Mouse (Mus musculus) hindbrain, postnatal 0 days (tissue): ENCODE data around the gene Srebf2. TPM values are rescaled to one million over a fixed set of nuclear protein-coding genes. Genes with fewer than 3 reads are reported as not detected.
A peak's percentile ranks its signal among the peaks of the same experiment; 100 is the strongest.

ENCODE experiments used
- ATAC-seq: fragments of 200-750 bp; cut with Nextera tagmentation; 2 replicates; pipeline ENCODE4 v1.8.0; 2017; ENCODE audit warnings: mild to moderate bottlenecking, moderate TSS enrichment, moderate library complexity
- DNase-seq: peaks from one replicate; pipeline ENCODE4 v3.0.0-alpha.2; 2015; ENCODE audit warnings: low spot score
- H3K27ac ChIP-seq: fragments of 300-500 bp; sonication (generic); 2 replicates; pipeline ENCODE4 v1.5.1; 2014; ENCODE audit warnings: mild to moderate bottlenecking
- H3K27me3 ChIP-seq: fragments of 300-500 bp; sonication (generic); 2 replicates; pipeline ENCODE4 v1.6.1; 2014; ENCODE audit warnings: low read length, mixed read lengths; ENCODE audit not compliant: insufficient read depth
- H3K36me3 ChIP-seq: fragments of 300-500 bp; sonication (generic); 2 replicates; pipeline ENCODE4 v1.6.1; 2014; ENCODE audit warnings: low read length, mixed read lengths; ENCODE audit not compliant: insufficient read depth
- H3K4me1 ChIP-seq: fragments of 300-500 bp; sonication (generic); 2 replicates; pipeline ENCODE4 v1.6.1; 2014; ENCODE audit warnings: antibody characterized with exemption, low read length, mixed read lengths; ENCODE audit not compliant: insufficient read depth
- H3K4me2 ChIP-seq: fragments of 300-500 bp; sonication (generic); 2 replicates; pipeline ENCODE4 v1.6.1; 2014; ENCODE audit warnings: low read depth, mild to moderate bottlenecking, low read length, moderate library complexity, mixed read lengths
- H3K4me3 ChIP-seq: fragments of 300-500 bp; sonication (generic); 2 replicates; pipeline ENCODE4 v1.5.1; 2014; ENCODE audit warnings: low read length
- H3K9ac ChIP-seq: fragments of 300-500 bp; sonication (generic); replicated peaks from 2 replicates; pipeline ENCODE4 v1.6.1; 2014; ENCODE audit warnings: mild to moderate bottlenecking, low read length, moderate library complexity, mixed read lengths
- H3K9me3 ChIP-seq: fragments of 300-500 bp; sonication (generic); 2 replicates; pipeline ENCODE4 v1.6.1; 2016; ENCODE audit warnings: low read length, mixed read lengths
- CTCF ChIP-seq: IDR thresholded peaks from 2 replicates; pipeline ENCODE4 v1.5.1; 2016; ENCODE audit warnings: antibody characterized with exemption, control low read depth, low read depth
- WGBS: fragments of 180-500 bp; shearing (Covaris S2); extraction: QIAGEN DNeasy Blood & Tissue Kit; methylation state at CpG from one replicate; pipeline ENCODE4 v1.1.7; 2014; 5-methylcytosine and 5-hydroxymethylcytosine counted together
- polyA plus RNA-seq: library from polyadenylated mRNA; unstranded; fragments of >200 nt; fragmentation: Nextera tagmentation; extraction: Ambion mirVana; gene quantifications from 2 replicates; pipeline ENCODE4 v1.2.1, GENCODE M21; 2015
- total RNA-seq: library from RNA; depleted of rRNA; stranded (reverse); fragments of >200 nt; gene quantifications from 2 replicates; pipeline ENCODE4 v1.2.3, GENCODE M21; 2014

Gene Srebf2
- total and polyA plus RNA-seq, 2 experiments from 2014 or later = 145 to 256 TPM

GRCm38 (mm10) chr15:82167201-82168168 is 20.5 kb downstream of the Srebf2 start:
- no peak for TF ChIP-seq CTCF
- Histone ChIP-seq H3K36me3 (peaks cover 23% of the 10 kb centered on the region; the same call in 1 of the 2 replicates), H3K4me3 (no peak overlapping the region), H3K27ac (peak overlapping the region; percentile 45; the same call in 1 of the 2 replicates), H3K27me3 (no peaks in the 10 kb centered on the region), H3K9me3 (no peaks in the 10 kb centered on the region), H3K9ac (no peak overlapping the region), H3K4me1 (peaks cover 11% of the 10 kb centered on the region; the same call in 1 of the 2 replicates), H3K4me2 (no peak overlapping the region)
- DNase-seq (no peak), ATAC-seq (no peak)
- 56% methylated on average over 23 of the region's 23 CpGs for WGBS

- H3K27ac ChIP-seq = no peak overlapping the region
- no peak overlapping the region for H3K4me3 ChIP-seq
- 82% methylated on average over 5 of the region's 5 CpGs for WGBS
- TF ChIP-seq CTCF = no peak
- H3K4me1 ChIP-seq = peaks cover 11% of the 10 kb centered on the region; the same call in 1 of the 2 replicates
- H3K4me2 ChIP-seq = no peak overlapping the region
- H3K36me3 ChIP-seq = peaks cover 40% of the 10 kb centered on the region; the same call in 1 of the 2 replicates
- no peaks in the 10 kb centered on the region for H3K9me3 ChIP-seq
- ATAC-seq = no peak
- no peak for DNase-seq
- H3K9ac ChIP-seq = no peak overlapping the region
- no peaks in the 10 kb centered on the region for H3K27me3 ChIP-seq
These were observed 22.7 kb downstream of the Srebf2 start for GRCm38 (mm10) chr15:82169671-82170070.

GRCm38 (mm10) chr15:82170437-82171377 is 23.7 kb downstream of the Srebf2 start:
- Histone ChIP-seq H3K4me3 (no peak overlapping the region), H3K9ac (no peak overlapping the region), H3K27ac (no peak overlapping the region), H3K36me3 (peaks cover 50% of the 10 kb centered on the region), H3K4me2 (no peak overlapping the region), H3K4me1 (peaks cover 11% of the 10 kb centered on the region; the same call in 1 of the 2 replicates), H3K27me3 (no peaks in the 10 kb centered on the region), H3K9me3 (no peaks in the 10 kb centered on the region)
- no peak for TF ChIP-seq CTCF
- DNase-seq = peak; percentile 63
- WGBS = 63% methylated on average over 36 of the region's 36 CpGs
- peak; percentile 61 for ATAC-seq

- no peak for TF ChIP-seq CTCF
- ATAC-seq = peak; percentile 61; the same call in 1 of the 2 replicates
- H3K9me3 ChIP-seq = no peaks in the 10 kb centered on the region
- peak; percentile 64 for DNase-seq
- peaks cover 67% of the 10 kb centered on the region for H3K36me3 ChIP-seq
- 53% methylated on average over 8 of the region's 8 CpGs for WGBS
- no peaks in the 10 kb centered on the region for H3K27me3 ChIP-seq
- H3K9ac ChIP-seq = no peak overlapping the region
- no peak overlapping the region for H3K4me3 ChIP-seq
- H3K27ac ChIP-seq = peak overlapping the region; percentile 56; the same call in 1 of the 2 replicates
- no peak overlapping the region for H3K4me2 ChIP-seq
- H3K4me1 ChIP-seq = no peaks in the 10 kb centered on the region
These were observed 25.7 kb downstream of the Srebf2 start for GRCm38 (mm10) chr15:82172648-82173047.

- H3K36me3 ChIP-seq = peaks cover 87% of the 10 kb centered on the region
- H3K4me1 ChIP-seq = no peaks in the 10 kb centered on the region
- DNase-seq = no peak
- H3K27ac ChIP-seq = no peak overlapping the region
- H3K4me3 ChIP-seq = no peak overlapping the region
- H3K4me2 ChIP-seq = no peak overlapping the region
- ATAC-seq = no peak
- 95% methylated on average over 9 of the region's 9 CpGs for WGBS
- no peaks in the 10 kb centered on the region for H3K27me3 ChIP-seq
- TF ChIP-seq CTCF = no peak
- no peaks in the 10 kb centered on the region for H3K9me3 ChIP-seq
- H3K9ac ChIP-seq = no peak overlapping the region
These were observed 28.1 kb downstream of the Srebf2 start for GRCm38 (mm10) chr15:82175091-82175490.

GRCm38 (mm10) chr15:82177743-82178290 is 30.8 kb downstream of the Srebf2 start:
- H3K36me3 ChIP-seq = peaks cover 92% of the 10 kb centered on the region
- 69% methylated on average over 7 of the region's 7 CpGs for WGBS
- TF ChIP-seq CTCF = no peak
- ATAC-seq (no peak), DNase-seq (no peak)
- no peaks in the 10 kb centered on the region for H3K27me3 ChIP-seq
- no peak overlapping the region for H3K27ac ChIP-seq
- no peak overlapping the region for H3K4me2 ChIP-seq
- no peak overlapping the region for H3K4me3 ChIP-seq
- no peaks in the 10 kb centered on the region for H3K9me3 ChIP-seq
- H3K4me1 ChIP-seq = no peaks in the 10 kb centered on the region
- no peak overlapping the region for H3K9ac ChIP-seq
